Comparison of ENCODE assay signal across 24 mouse cellular contexts in genomic region chr1:177231122-177231521, GRCm38 (mm10).
"Had no signal": no experiment of that assay in that cellular context is flagged by ENCODE, and none has a peak within 500 bp of the region (broad histone marks: within the 10 kb centered on the region; RNA-seq: fewer than 3 reads in every experiment).

No protein-coding gene starts in this region.

- H3K27me3 ChIP-seq: heart, embryonic 13.5 days; heart, embryonic 15.5 days; hindbrain, embryonic 13.5 days; hindbrain, embryonic 15.5 days; kidney, embryonic 15.5 days; limb, embryonic 13.5 days had no signal

- DNase-seq: gastrocnemius, postnatal 14 days; gastrocnemius, postnatal 36 days; heart, adult 11 months; heart, adult 2 months; heart, postnatal 14 days; heart, postnatal 36 days; kidney, adult 11 months; kidney, adult 2 months; kidney, adult 9 months; kidney, postnatal 14 days; kidney, postnatal 36 days; layer of hippocampus, adult 9-11 months; liver had no signal

- H3K36me3 ChIP-seq: heart, embryonic 15.5 days; hindbrain, embryonic 15.5 days; kidney, embryonic 15.5 days; limb, embryonic 13.5 days had no signal

- H3K4me2 ChIP-seq: heart, embryonic 11.5 days; heart, embryonic 13.5 days; heart, embryonic 15.5 days; hindbrain, embryonic 13.5 days; hindbrain, embryonic 15.5 days; kidney, embryonic 15.5 days; limb, embryonic 13.5 days had no signal

- ATAC-seq: hindbrain, postnatal 0 days; intestine, embryonic 16.5 days had no signal

- H3K4me3 ChIP-seq: heart, adult 2 months; heart, embryonic 13.5 days; heart, embryonic 15.5 days; hindbrain, embryonic 13.5 days; hindbrain, embryonic 15.5 days; kidney, embryonic 15.5 days; left cerebral cortex, adult 2 months; limb, embryonic 13.5 days had no signal

- H3K9me3 ChIP-seq: heart, embryonic 13.5 days; heart, embryonic 15.5 days; hindbrain, embryonic 13.5 days; hindbrain, embryonic 15.5 days; kidney, embryonic 15.5 days; limb, embryonic 13.5 days had no signal

- H3K9ac ChIP-seq: heart, embryonic 13.5 days; heart, embryonic 15.5 days; hindbrain, embryonic 13.5 days; hindbrain, embryonic 15.5 days; kidney, embryonic 15.5 days; limb, embryonic 13.5 days had no signal

- H3K4me1 ChIP-seq: heart, embryonic 13.5 days; heart, embryonic 15.5 days; hindbrain, embryonic 13.5 days; hindbrain, embryonic 15.5 days; kidney, embryonic 15.5 days; limb, embryonic 13.5 days had no signal

- H3K27ac ChIP-seq: heart, adult 2 months; heart, embryonic 13.5 days; heart, embryonic 15.5 days; hindbrain, embryonic 13.5 days; hindbrain, embryonic 15.5 days; hindbrain, postnatal 0 days; kidney, embryonic 15.5 days; kidney, postnatal 0 days; left cerebral cortex, adult 2 months; limb, embryonic 13.5 days had no signal
